Mouse (Mus musculus): ENCODE measurements around the gene Sclt1. TPM values are rescaled to one million over a fixed set of nuclear protein-coding genes. Genes with fewer than 3 reads are reported as not detected.
A peak's percentile ranks its signal among the peaks of the same experiment; 100 is the strongest.

The Sclt1 gene
- polyA plus RNA-seq, 1 experiment from 2014 or later: 22.1 TPM

GRCm38 (mm10) chr3:41591651-41592170 lies 150.6 kb downstream of the Sclt1 start:
- Histone ChIP-seq H3K4me1 (replicated peaks) (0 out of 2 replicates have a peak, but pooled peaks cover 3% of the 10 kb centered on the region), H3K9ac (no peak overlapping the region), H3K9me3 (no peaks in the 10 kb centered on the region), H3K36me3 (peaks cover 52% of the 10 kb centered on the region), H3K27me3 (no peaks in the 10 kb centered on the region), H3K27ac (no peak overlapping the region), H3K4me2 (no peak overlapping the region), H3K4me3 (no peak overlapping the region)
- 96% methylated on average over 14 of the region's 14 CpGs for WGBS
- ATAC-seq (ENCODE audit: low FRiP score): no peak

GRCm38 (mm10) chr3:41590695-41591559 lies 151.4 kb downstream of the Sclt1 start:
- Histone ChIP-seq H3K4me2 (no peak overlapping the region), H3K27me3 (no peaks in the 10 kb centered on the region), H3K9ac (no peak overlapping the region), H3K27ac (no peak overlapping the region), H3K4me3 (no peak overlapping the region), H3K4me1 (replicated peaks) (0 out of 2 replicates have a peak, but pooled peaks cover 3% of the 10 kb centered on the region), H3K36me3 (peaks cover 44% of the 10 kb centered on the region), H3K9me3 (no peaks in the 10 kb centered on the region)
- WGBS: 92% methylated on average over 20 of the region's 20 CpGs
- ATAC-seq (ENCODE audit: low FRiP score): no peak

GRCm38 (mm10) chr3:41589988-41590387 lies 152.3 kb downstream of the Sclt1 start:
- ATAC-seq (ENCODE audit: low FRiP score): no peak
- Histone ChIP-seq H3K9ac (no peak overlapping the region), H3K4me2 (no peak overlapping the region), H3K36me3 (peaks cover 35% of the 10 kb centered on the region), H3K27me3 (no peaks in the 10 kb centered on the region), H3K27ac (no peak overlapping the region), H3K9me3 (no peaks in the 10 kb centered on the region), H3K4me1 (replicated peaks) (0 out of 2 replicates have a peak, but pooled peaks cover 3% of the 10 kb centered on the region), H3K4me3 (no peak overlapping the region)
- 98% methylated on average over 4 of the region's 4 CpGs for whole genome bisulfite sequencing

GRCm38 (mm10) chr3:41589246-41589914 lies 152.9 kb downstream of the Sclt1 start:
- no peaks in the 10 kb centered on the region for H3K27me3 ChIP-seq
- 83% methylated on average over 19 of the region's 19 CpGs for WGBS
- no peak overlapping the region for H3K27ac ChIP-seq
- H3K9ac ChIP-seq: no peak overlapping the region
- H3K4me1 ChIP-seq (replicated peaks): 0 out of 2 replicates have a peak, but pooled peaks cover 3% of the 10 kb centered on the region
- peaks cover 30% of the 10 kb centered on the region for H3K36me3 ChIP-seq
- no peak overlapping the region for H3K4me3 ChIP-seq
- no peaks in the 10 kb centered on the region for H3K9me3 ChIP-seq
- ATAC-seq (ENCODE audit: low FRiP score): no peak
- H3K4me2 ChIP-seq: no peak overlapping the region

GRCm38 (mm10) chr3:41588495-41588894 lies 153.8 kb downstream of the Sclt1 start:
- Histone ChIP-seq H3K9me3 (no peaks in the 10 kb centered on the region), H3K9ac (no peak overlapping the region), H3K4me1 (replicated peaks) (peaks cover 8% of the 10 kb centered on the region), H3K4me2 (no peak overlapping the region), H3K27ac (no peak overlapping the region), H3K36me3 (peaks cover 21% of the 10 kb centered on the region), H3K4me3 (no peak overlapping the region), H3K27me3 (no peaks in the 10 kb centered on the region)
- ATAC-seq (ENCODE audit: low FRiP score): no peak
- WGBS: 74% methylated on average over 8 of the region's 8 CpGs

GRCm38 (mm10) chr3:41587588-41587987 lies 154.7 kb downstream of the Sclt1 start:
- WGBS: 73% methylated on average over 6 of the region's 6 CpGs
- Histone ChIP-seq H3K4me2 (no peak overlapping the region), H3K36me3 (peaks cover 17% of the 10 kb centered on the region), H3K9ac (no peak overlapping the region), H3K4me3 (no peak overlapping the region), H3K4me1 (replicated peaks) (peaks cover 16% of the 10 kb centered on the region), H3K27me3 (no peaks in the 10 kb centered on the region), H3K27ac (no peak overlapping the region), H3K9me3 (no peaks in the 10 kb centered on the region)
- no peak for ATAC-seq (ENCODE audit: low FRiP score)

- no peak for ATAC-seq (ENCODE audit: low FRiP score)
- Histone ChIP-seq H3K4me2 (no peak overlapping the region), H3K27ac (no peak overlapping the region), H3K4me1 (replicated peaks) (peaks cover 22% of the 10 kb centered on the region), H3K4me3 (no peak overlapping the region), H3K9me3 (no peaks in the 10 kb centered on the region), H3K36me3 (peaks cover 11% of the 10 kb centered on the region), H3K9ac (no peak overlapping the region), H3K27me3 (no peaks in the 10 kb centered on the region)
- 88% methylated on average over 7 of the region's 7 CpGs for WGBS
Observed at GRCm38 (mm10) chr3:41586917-41587316, 155.4 kb downstream of the Sclt1 start.

- ATAC-seq (ENCODE audit: low FRiP score): no peak
- 0 out of 2 replicates have a peak, but pooled peaks cover 5% of the 10 kb centered on the region for H3K36me3 ChIP-seq
- peaks cover 28% of the 10 kb centered on the region for H3K4me1 ChIP-seq (replicated peaks)
- H3K4me2 ChIP-seq: no peak overlapping the region
- no peak overlapping the region for H3K9ac ChIP-seq
- H3K4me3 ChIP-seq: no peak overlapping the region
- no peaks in the 10 kb centered on the region for H3K27me3 ChIP-seq
- H3K27ac ChIP-seq: no peak overlapping the region
- no peaks in the 10 kb centered on the region for H3K9me3 ChIP-seq
- WGBS: 82% methylated on average over 6 of the region's 6 CpGs
Observed at GRCm38 (mm10) chr3:41586330-41586729, 156.0 kb downstream of the Sclt1 start.

- Histone ChIP-seq H3K36me3 (0 out of 2 replicates have a peak, but pooled peaks cover 3% of the 10 kb centered on the region), H3K4me3 (no peak overlapping the region), H3K9me3 (no peaks in the 10 kb centered on the region), H3K4me2 (no peak overlapping the region), H3K4me1 (replicated peaks) (peaks cover 36% of the 10 kb centered on the region), H3K9ac (no peak overlapping the region), H3K27me3 (no peaks in the 10 kb centered on the region), H3K27ac (no peak overlapping the region)
- no peak for ATAC-seq (ENCODE audit: low FRiP score)
- 77% methylated on average over 5 of the region's 5 CpGs for WGBS
Observed at GRCm38 (mm10) chr3:41585548-41585947, 156.8 kb downstream of the Sclt1 start.

GRCm38 (mm10) chr3:41583621-41584020 lies 158.7 kb downstream of the Sclt1 start:
- ATAC-seq (ENCODE audit: low FRiP score): peak; percentile 26

GRCm38 (mm10) chr3:41583092-41583491 lies 159.2 kb downstream of the Sclt1 start:
- WGBS: 89% methylated on average over 14 of the region's 14 CpGs
- peak; percentile 26; the same call in 1 of the 2 replicates for ATAC-seq (ENCODE audit: low FRiP score)
- Histone ChIP-seq H3K27me3 (no peaks in the 10 kb centered on the region), H3K27ac (peak overlapping the region; percentile 19; the same call in 1 of the 2 replicates), H3K9me3 (no peaks in the 10 kb centered on the region), H3K4me3 (no peak overlapping the region), H3K9ac (no peak overlapping the region), H3K36me3 (no peaks in the 10 kb centered on the region), H3K4me1 (replicated peaks) (peaks cover 40% of the 10 kb centered on the region), H3K4me2 (no peak overlapping the region)

More at GRCm38 (mm10) chr3:41583621-41584020, 158.7 kb downstream of the Sclt1 start:
- H3K4me2 ChIP-seq: no peak overlapping the region
- no peak overlapping the region for H3K4me3 ChIP-seq
- H3K36me3 ChIP-seq: no peaks in the 10 kb centered on the region
- H3K27ac ChIP-seq: peak overlapping the region; percentile 19
- H3K9me3 ChIP-seq: no peaks in the 10 kb centered on the region
- WGBS: 48% methylated on average over 4 of the region's 4 CpGs
- H3K4me1 ChIP-seq (replicated peaks): peaks cover 43% of the 10 kb centered on the region
- no peak overlapping the region for H3K9ac ChIP-seq
- no peaks in the 10 kb centered on the region for H3K27me3 ChIP-seq

- Histone ChIP-seq H3K27me3 (no peaks in the 10 kb centered on the region), H3K4me2 (no peak overlapping the region), H3K36me3 (no peaks in the 10 kb centered on the region), H3K9me3 (no peaks in the 10 kb centered on the region), H3K4me1 (replicated peaks) (peaks cover 40% of the 10 kb centered on the region), H3K27ac (no peak overlapping the region), H3K9ac (no peak overlapping the region), H3K4me3 (no peak overlapping the region)
- no peak for ATAC-seq (ENCODE audit: low FRiP score)
- WGBS: 78% methylated on average over 7 of the region's 7 CpGs
Observed at GRCm38 (mm10) chr3:41582256-41582655, 160.1 kb downstream of the Sclt1 start.

All from hindbrain, embryonic 13.5 days (tissue).